Mouse (Mus musculus) olfactory bulb, adult 2 months (tissue): Measurements from ENCODE around the gene Kcnq1.

ENCODE experiments used
- CTCF ChIP-seq: fragments of 200-500 bp; IDR thresholded peaks from 2 replicates; pipeline ENCODE4 v1.5.1; 2012; ENCODE audit warnings: low read depth, mild to moderate bottlenecking, low read length, moderate library complexity; ENCODE audit not compliant: insufficient read depth
- POLR2A ChIP-seq: fragments of 200-500 bp; IDR thresholded peaks from 2 replicates; pipeline ENCODE4 v1.6.1; 2012; ENCODE audit warnings: mild to moderate bottlenecking, low read depth, low read length, moderate library complexity; ENCODE audit not compliant: insufficient read depth

DNA sequence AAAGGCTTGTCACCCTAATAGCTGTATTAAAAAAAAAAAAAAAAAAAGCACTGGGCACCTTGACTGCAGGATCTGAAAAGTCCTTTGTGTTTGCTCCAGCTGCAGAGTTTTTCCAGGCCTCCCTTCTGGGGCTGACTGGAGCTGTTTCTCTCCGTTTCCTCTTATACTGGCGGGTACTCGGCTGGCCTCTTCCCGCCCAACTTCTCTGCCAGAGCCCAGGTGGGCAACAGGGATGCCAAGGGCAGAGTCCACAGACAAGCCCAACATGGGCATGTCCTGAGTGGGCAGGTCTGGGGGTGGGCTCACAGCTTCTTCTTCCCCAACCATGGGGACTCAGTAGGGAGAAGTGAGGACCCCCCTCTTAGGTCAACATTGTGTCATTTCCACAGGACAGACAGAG is 167.6 kb downstream of the Kcnq1 start:
- TF ChIP-seq CTCF (no peak), POLR2A (no peak)
